Comparison of ENCODE assay signal across 7 mouse cellular contexts in the genomic region with DNA sequence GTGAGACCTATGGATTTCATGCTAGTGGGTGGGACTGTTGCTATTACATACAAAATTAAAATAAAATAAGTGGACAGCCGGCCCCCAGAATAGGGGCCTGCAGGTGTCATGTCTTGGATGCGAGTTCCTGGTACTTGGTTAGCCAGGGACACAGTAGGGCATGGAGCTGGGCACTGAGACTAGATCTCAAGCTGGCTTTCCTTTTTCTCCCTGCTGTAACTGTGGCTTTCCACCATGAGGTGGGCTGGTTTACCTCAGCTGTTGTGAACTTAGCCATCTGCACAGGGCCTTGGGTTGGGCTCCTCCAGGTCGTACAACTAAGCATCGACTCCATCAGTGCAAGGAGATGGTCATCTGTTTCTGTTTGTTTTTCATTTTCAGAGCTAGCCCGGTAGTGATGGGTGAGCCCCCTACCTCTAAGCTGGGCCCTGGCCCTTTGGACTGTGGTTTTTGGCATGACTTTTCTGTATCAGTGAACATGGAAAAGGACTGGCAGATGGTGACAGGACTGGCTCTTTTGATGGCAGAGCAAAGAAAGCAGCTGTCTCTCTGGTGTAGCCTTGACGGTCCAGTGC. TPM values are rescaled to one million over a fixed set of nuclear protein-coding genes. Genes with fewer than 3 reads are reported as not detected.
A peak's percentile ranks its signal among the peaks of the same experiment; 100 is the strongest.
DNase-seq lines count a peak whose midpoint lies in the region; ATAC-seq and TF ChIP-seq lines count a peak whose summit lies in the region.

No protein-coding gene starts in this region.

- H3K36me3 ChIP-seq in intestine, postnatal 0 days (ENCODE audit: control insufficient read depth, insufficient read depth), result no peaks in the 10 kb centered on the region
- H3K36me3 ChIP-seq in neural tube, embryonic 14.5 days (ENCODE audit: control insufficient read depth, insufficient read depth, low read length), result no peaks in the 10 kb centered on the region

- no peak for TF ChIP-seq POLR2A in embryonic fibroblast, embryonic 13.5 days (IDR thresholded peaks at IDR 0.05; ENCODE audit: low read depth, low read length)

- no peak for ATAC-seq in intestine, postnatal 0 days
- ATAC-seq in neural tube, embryonic 14.5 days (ENCODE audit: low read depth), result no peak

- TF ChIP-seq CTCF in layer of hippocampus, adult 2 months (conservative IDR thresholded peaks at IDR 0.05), result no peak
- no peak for TF ChIP-seq CTCF in embryonic fibroblast, embryonic 13.5 days (IDR thresholded peaks at IDR 0.05; ENCODE audit: borderline replicate concordance, insufficient read depth, low read length)
- TF ChIP-seq CTCF in intestine, postnatal 0 days (IDR thresholded peaks at IDR 0.05; ENCODE audit: low read depth), result no peak

- peaks cover 6% of the 10 kb centered on the region; the same call in 1 of the 2 replicates for H3K4me1 ChIP-seq in embryonic fibroblast, embryonic 13.5 days (ENCODE audit: control insufficient read depth, insufficient read depth, low read length)
- peaks cover 11% of the 10 kb centered on the region for H3K4me1 ChIP-seq in intestine, postnatal 0 days (replicated peaks; ENCODE audit: control insufficient read depth, insufficient read depth, low read length)
- peaks cover 13% of the 10 kb centered on the region for H3K4me1 ChIP-seq in neural tube, embryonic 14.5 days (ENCODE audit: control insufficient read depth, insufficient read depth, low read length)

- H3K27me3 ChIP-seq in intestine, postnatal 0 days (replicated peaks; ENCODE audit: control insufficient read depth, insufficient read depth, low read length), result no peaks in the 10 kb centered on the region
- peaks cover 5% of the 10 kb centered on the region; the same call in 1 of the 2 replicates for H3K27me3 ChIP-seq in neural tube, embryonic 14.5 days (ENCODE audit: control insufficient read depth, insufficient read depth, low read length)

- no peaks in the 10 kb centered on the region for H3K9me3 ChIP-seq in intestine, postnatal 0 days (ENCODE audit: control insufficient read depth)
- no peaks in the 10 kb centered on the region for H3K9me3 ChIP-seq in neural tube, embryonic 14.5 days (ENCODE audit: control insufficient read depth, low read length)

- no peak for DNase-seq in layer of hippocampus, adult 2 months (ENCODE audit: low spot score in 2 of 2)
- no peak for DNase-seq in layer of hippocampus, postnatal 36 days
- DNase-seq in frontal cortex, postnatal 36 days (ENCODE audit: low spot score in 2 of 2), result no peak
- DNase-seq in spleen, postnatal 36 days (ENCODE audit: low spot score in 2 of 2), result no peak

- H3K4me2 ChIP-seq in intestine, postnatal 0 days (replicated peaks; ENCODE audit: low read depth), result peak overlapping the region; percentile 72
- peak overlapping the region; percentile 45; the same call in 1 of the 2 replicates for H3K4me2 ChIP-seq in neural tube, embryonic 14.5 days (ENCODE audit: low read depth, low read length)

- WGBS in intestine, postnatal 0 days, result 70% methylated on average over 6 of the region's 6 CpGs
- WGBS in neural tube, embryonic 14.5 days, result 66% methylated on average over 6 of the region's 6 CpGs

- H3K27ac ChIP-seq in layer of hippocampus, adult 2 months, result peak overlapping the region; percentile 72; the same call in 1 of the 2 replicates
- H3K27ac ChIP-seq in embryonic fibroblast, embryonic 13.5 days (ENCODE audit: insufficient read depth, low read length), result no peak overlapping the region
- 0 out of 2 replicates have a peak overlapping the region, but pooled peaks have one; percentile 77 for H3K27ac ChIP-seq in intestine, postnatal 0 days (ENCODE audit: low read depth, low read length)
- H3K27ac ChIP-seq in neural tube, embryonic 14.5 days (ENCODE audit: low read depth, low read length), result no peak overlapping the region

- peak overlapping the region; percentile 47; the same call in 1 of the 2 replicates for H3K9ac ChIP-seq in intestine, postnatal 0 days (ENCODE audit: low read depth, low read length)
- no peak overlapping the region for H3K9ac ChIP-seq in neural tube, embryonic 14.5 days (replicated peaks; ENCODE audit: low read depth, low read length)

- H3K4me3 ChIP-seq in layer of hippocampus, adult 2 months, result peak overlapping the region; percentile 59
- peak overlapping the region; percentile 43 for H3K4me3 ChIP-seq in embryonic fibroblast, embryonic 13.5 days (ENCODE audit: insufficient read depth, low read length)
- peak overlapping the region; percentile 61; the same call in 1 of the 2 replicates for H3K4me3 ChIP-seq in intestine, postnatal 0 days (ENCODE audit: low read depth, low read length)
- H3K4me3 ChIP-seq in neural tube, embryonic 14.5 days (ENCODE audit: low read depth, low read length), result peak overlapping the region; percentile 26; the same call in 1 of the 2 replicates

RNA-seq across cellular contexts. Expression of gene Zfp839, which starts 3.8 kb away (rescaled TPM):
- total RNA-seq in layer of hippocampus, adult 2 months (2021), result 10 to 100 TPM; 12.8 to 13.2 TPM
- 10 to 100 TPM; 11.6 to 12.4 TPM for total RNA-seq in layer of hippocampus, postnatal 36 days (2021)
- polyA plus RNA-seq in embryonic fibroblast, embryonic 13.5 days (2011; ENCODE audit: insufficient read length, low read depth, missing spikeins), result 6.3 and 6.6 TPM in 2 replicates
- 1.6 and 2.3 TPM in 2 replicates for polyA plus RNA-seq in intestine, postnatal 0 days (2015; fragmentation: Nextera tagmentation; extraction: Ambion mirVana)
- polyA plus RNA-seq in neural tube, embryonic 14.5 days (2014; fragmentation: Nextera tagmentation; extraction: Ambion mirVana), result 3.5 and 3.8 TPM in 2 replicates

RNA-seq across cellular contexts. Expression of gene Mok, which starts 5.5 kb away (rescaled TPM):
- total RNA-seq in layer of hippocampus, adult 2 months (2021), result 10 to 100 TPM; 10.4 to 13.7 TPM
- 10 to 100 TPM; 11.8 TPM for total RNA-seq in layer of hippocampus, postnatal 36 days (2021)
- 1.2 and 1.5 TPM in 2 replicates for polyA plus RNA-seq in embryonic fibroblast, embryonic 13.5 days (2011; ENCODE audit: insufficient read length, low read depth, missing spikeins)
- 0.80 and 0.85 TPM in 2 replicates for polyA plus RNA-seq in intestine, postnatal 0 days (2015; fragmentation: Nextera tagmentation; extraction: Ambion mirVana)
- 13.4 and 14.2 TPM in 2 replicates for polyA plus RNA-seq in neural tube, embryonic 14.5 days (2014; fragmentation: Nextera tagmentation; extraction: Ambion mirVana)

RNA-seq across cellular contexts. Expression of gene Cinp, which starts 42.7 kb away (rescaled TPM):
- 10 to 100 TPM; 63.4 to 65.1 TPM for total RNA-seq in layer of hippocampus, adult 2 months (2021)
- 10 to 100 TPM; 58.5 to 68.2 TPM for total RNA-seq in layer of hippocampus, postnatal 36 days (2021)
- polyA plus RNA-seq in embryonic fibroblast, embryonic 13.5 days (2011; ENCODE audit: insufficient read length, low read depth, missing spikeins), result 44.8 and 51.5 TPM in 2 replicates
- 30.5 and 31.0 TPM in 2 replicates for polyA plus RNA-seq in intestine, postnatal 0 days (2015; fragmentation: Nextera tagmentation; extraction: Ambion mirVana)
- polyA plus RNA-seq in neural tube, embryonic 14.5 days (2014; fragmentation: Nextera tagmentation; extraction: Ambion mirVana), result 79.0 and 97.5 TPM in 2 replicates

RNA-seq across cellular contexts. Expression of gene Tecpr2, which starts 42.8 kb away (rescaled TPM):
- total RNA-seq in layer of hippocampus, adult 2 months (2021), result 10 to 100 TPM; 39.5 to 42.0 TPM
- total RNA-seq in layer of hippocampus, postnatal 36 days (2021), result 10 to 100 TPM; 41.6 to 43.2 TPM
- 5.7 and 7.7 TPM in 2 replicates for polyA plus RNA-seq in embryonic fibroblast, embryonic 13.5 days (2011; ENCODE audit: insufficient read length, low read depth, missing spikeins)
- 1.3 and 1.6 TPM in 2 replicates for polyA plus RNA-seq in intestine, postnatal 0 days (2015; fragmentation: Nextera tagmentation; extraction: Ambion mirVana)
- polyA plus RNA-seq in neural tube, embryonic 14.5 days (2014; fragmentation: Nextera tagmentation; extraction: Ambion mirVana), result 7.2 and 7.7 TPM in 2 replicates

Comparison
In these comparisons a context has a peak if more than half of its experiments do, and no peak if none do; other contexts are left out.
1. H3K27ac ChIP-seq: peak in layer of hippocampus, adult 2 months (single experiment) and intestine, postnatal 0 days (single experiment); none in embryonic fibroblast, embryonic 13.5 days (single experiment) and neural tube, embryonic 14.5 days (single experiment).
2. Peak in every context shown above with its lines, with median percentiles within 50 percentile points of each other: H3K4me3 ChIP-seq.